Mouse (Mus musculus) kidney, adult 2 months (tissue): Measurements from ENCODE around the gene Nucb2. TPM values are rescaled to one million over a fixed set of nuclear protein-coding genes. Genes with fewer than 3 reads are reported as not detected.

Experiments used
- DNase-seq: peaks from one replicate; pipeline ENCODE4 v3.0.0; 2021
- H3K27ac ChIP-seq: fragments of 200-500 bp; 2 replicates; pipeline ENCODE4 v1.5.1; 2012; ENCODE audit warnings: low read depth, low read length, control low read depth, inconsistent platforms; ENCODE audit not compliant: insufficient read depth
- H3K27me3 ChIP-seq: fragments of 200-500 bp; replicated peaks from 2 replicates; pipeline ENCODE4 v1.6.1; 2012; ENCODE audit warnings: mild to moderate bottlenecking, moderate library complexity, low read length, inconsistent platforms; ENCODE audit not compliant: control insufficient read depth, insufficient read depth
- H3K36me3 ChIP-seq: fragments of 200-500 bp; 2 replicates; pipeline ENCODE4 v1.6.1; 2012; ENCODE audit warnings: mild to moderate bottlenecking, moderate library complexity, low read length, inconsistent platforms; ENCODE audit not compliant: control insufficient read depth, insufficient read depth
- H3K4me1 ChIP-seq: fragments of 200-500 bp; 2 replicates; pipeline ENCODE4 v1.6.1; 2011; ENCODE audit warnings: low read length; ENCODE audit not compliant: control insufficient read depth, insufficient read depth
- H3K4me3 ChIP-seq: fragments of 200-500 bp; 2 replicates; pipeline ENCODE4 v1.5.1; 2011; ENCODE audit warnings: mild to moderate bottlenecking, low read depth, low read length, control low read depth; ENCODE audit not compliant: insufficient read depth
- CTCF ChIP-seq: fragments of 200-500 bp; conservative IDR thresholded peaks from 2 replicates; pipeline ENCODE4 v1.5.1; 2011; ENCODE audit warnings: low read depth, mild to moderate bottlenecking, control low read depth, low read length, moderate library complexity, mixed read lengths; ENCODE audit not compliant: insufficient read depth, insufficient read length
- POLR2A ChIP-seq: fragments of 200-500 bp; IDR thresholded peaks from one replicate; pipeline ENCODE4 v1.6.1; 2011; ENCODE audit warnings: low read depth, low read length, control low read depth
- WGBS: fragments of 180-500 bp; shearing (Covaris S2); methylation state at CpG from one replicate; pipeline ENCODE4 v1.1.7; 2018; 5-methylcytosine and 5-hydroxymethylcytosine counted together
- polyA plus RNA-seq: library from polyadenylated mRNA; depleted of rRNA; stranded (reverse); fragments of >200 nt; gene quantifications from 2 replicates; pipeline ENCODE4 v1.2.3, GENCODE M21; 2012; rRNA removed

Gene Nucb2
- polyA plus RNA-seq, 1 experiment: 3.1 TPM

- Histone ChIP-seq H3K4me3 (no peak overlapping the region), H3K27me3 (no peaks in the 10 kb centered on the region), H3K36me3 (peaks cover 5% of the 10 kb centered on the region), H3K4me1 (no peaks in the 10 kb centered on the region), H3K27ac (no peak overlapping the region)
- no peak for DNase-seq
- WGBS: 86% methylated on average over 2 of the region's 2 CpGs
- TF ChIP-seq POLR2A: no peak
- no peak for TF ChIP-seq CTCF
Measured at GRCm38 (mm10) chr7:116524577-116524976, 20.4 kb downstream of the Nucb2 start.

GRCm38 (mm10) chr7:116529793-116530192 is 25.6 kb downstream of the Nucb2 start:
- Histone ChIP-seq H3K4me1 (no peaks in the 10 kb centered on the region), H3K4me3 (no peak overlapping the region), H3K36me3 (peaks cover 4% of the 10 kb centered on the region), H3K27ac (no peak overlapping the region), H3K27me3 (no peaks in the 10 kb centered on the region)
- 64% methylated on average over 4 of the region's 4 CpGs for WGBS
- no peak for TF ChIP-seq CTCF
- DNase-seq: peak; percentile 9

GRCm38 (mm10) chr7:116530470-116530869 is 26.3 kb downstream of the Nucb2 start:
- Histone ChIP-seq H3K27me3 (no peaks in the 10 kb centered on the region), H3K36me3 (peaks cover 4% of the 10 kb centered on the region), H3K4me1 (no peaks in the 10 kb centered on the region), H3K27ac (no peak overlapping the region), H3K4me3 (no peak overlapping the region)
- 95% methylated on average over 5 of the region's 5 CpGs for WGBS
- TF ChIP-seq CTCF (no peak), POLR2A (no peak)
- DNase-seq: no peak

- peaks cover 4% of the 10 kb centered on the region for H3K36me3 ChIP-seq
- no peaks in the 10 kb centered on the region for H3K27me3 ChIP-seq
- no peak overlapping the region for H3K27ac ChIP-seq
- no peak for TF ChIP-seq POLR2A
- peak; percentile 59 for TF ChIP-seq CTCF
- H3K4me3 ChIP-seq: no peak overlapping the region
- peak; percentile 60 for DNase-seq
- 77% methylated on average over 4 of the region's 4 CpGs for WGBS
- H3K4me1 ChIP-seq: no peaks in the 10 kb centered on the region
Measured at GRCm38 (mm10) chr7:116531311-116531710, 27.1 kb downstream of the Nucb2 start.

- H3K4me1 ChIP-seq: no peaks in the 10 kb centered on the region
- H3K27me3 ChIP-seq: no peaks in the 10 kb centered on the region
- no peaks in the 10 kb centered on the region for H3K36me3 ChIP-seq
- TF ChIP-seq POLR2A: no peak
- no peak for TF ChIP-seq CTCF
- H3K27ac ChIP-seq: no peak overlapping the region
- no peak for DNase-seq
- H3K4me3 ChIP-seq: no peak overlapping the region
Measured at GRCm38 (mm10) chr7:116556834-116557233, 52.7 kb downstream of the Nucb2 start.

- no peak overlapping the region for H3K4me3 ChIP-seq
- H3K27ac ChIP-seq: no peak overlapping the region
- no peaks in the 10 kb centered on the region for H3K36me3 ChIP-seq
- no peak for DNase-seq
- no peaks in the 10 kb centered on the region for H3K4me1 ChIP-seq
- TF ChIP-seq POLR2A: no peak
- TF ChIP-seq CTCF: no peak
- no peaks in the 10 kb centered on the region for H3K27me3 ChIP-seq
Measured at GRCm38 (mm10) chr7:116574551-116574950, 70.4 kb downstream of the Nucb2 start.

Other genes starting within 250 kb of the Nucb2 start
- gene Plekha7, start 196.0 kb upstream of the Nucb2 start, polyA plus RNA-seq: 29.5 and 33.6 TPM in 2 replicates
- gene Rps13, start 170.2 kb upstream of the Nucb2 start, polyA plus RNA-seq: 145 and 243 TPM in 2 replicates
- 5.9 and 8.7 TPM in 2 replicates for gene Pik3c2a, start 60.9 kb upstream of the Nucb2 start, polyA plus RNA-seq